Mouse (Mus musculus): ENCODE results near the gene Hoxb13.

- TF ChIP-seq CTCF (IDR thresholded peaks at IDR 0.05; ENCODE audit: control insufficient read depth, insufficient read depth, low read length) (no peak), POLR2A (IDR thresholded peaks at IDR 0.05; ENCODE audit: borderline replicate concordance, control insufficient read depth, low read depth, low read length) (no peak)
Observed at GRCm38 (mm10) chr11:96202401-96203081, 8.4 kb downstream of the Hoxb13 start.
